Mouse (Mus musculus) mouse trophoblast stem cell (cell line): ENCODE measurements around the gene Stard13.

Experiments used
- in situ Hi-C, 2 experiments: fragments of 300-500 bp; cut with MseI, MboI; formaldehyde crosslinking; loops; 2 replicates in 1 of 2; 3 replicates in 1 of 2; pipeline ENCODE4 v1.15.1; 2025

The Stard13 gene

GRCm38 (mm10) chr5:151106841-151107240 is 126.8 kb downstream of the Stard13 start:
- in situ Hi-C loops = no loop called here

- in situ Hi-C loops = no loop called here
Observed at GRCm38 (mm10) chr5:151105054-151105971, 128.3 kb downstream of the Stard13 start.

GRCm38 (mm10) chr5:151104354-151105053 is 129.1 kb downstream of the Stard13 start:
- in situ Hi-C loops = no loop called here

- in situ Hi-C loops = no loop called here
Observed at GRCm38 (mm10) chr5:151103284-151103683, 130.4 kb downstream of the Stard13 start.

GRCm38 (mm10) chr5:151102262-151102661 is 131.4 kb downstream of the Stard13 start:
- in situ Hi-C loops = no loop called here

- in situ Hi-C loops = no loop called here
Observed at GRCm38 (mm10) chr5:151096012-151096411, 137.6 kb downstream of the Stard13 start.

- in situ Hi-C loops = no loop called here
Observed at GRCm38 (mm10) chr5:151092886-151093665, 140.6 kb downstream of the Stard13 start.

- in situ Hi-C loops = no loop called here
Observed at GRCm38 (mm10) chr5:151090996-151091395, 142.6 kb downstream of the Stard13 start.

- in situ Hi-C loops = no loop called here
Observed at GRCm38 (mm10) chr5:151089201-151089600, 144.4 kb downstream of the Stard13 start.

GRCm38 (mm10) chr5:151086425-151087202 is 147.0 kb downstream of the Stard13 start:
- in situ Hi-C loops = no loop called here

- in situ Hi-C loops = no loop called here
Observed at GRCm38 (mm10) chr5:151085749-151086148, 147.9 kb downstream of the Stard13 start.

GRCm38 (mm10) chr5:151080276-151080675 is 153.4 kb downstream of the Stard13 start:
- in situ Hi-C loops = no loop called here

GRCm38 (mm10) chr5:151077953-151078352 is 155.7 kb downstream of the Stard13 start:
- in situ Hi-C loops = no loop called here

GRCm38 (mm10) chr5:151076917-151077316 is 156.7 kb downstream of the Stard13 start:
- in situ Hi-C loops = no loop called here

- in situ Hi-C loops = no loop called here
Observed at GRCm38 (mm10) chr5:151074282-151074681, 159.4 kb downstream of the Stard13 start.

GRCm38 (mm10) chr5:151071430-151071829 is 162.2 kb downstream of the Stard13 start:
- in situ Hi-C loops = no loop called here

- in situ Hi-C loops = no loop called here
Observed at GRCm38 (mm10) chr5:151070896-151071295, 162.7 kb downstream of the Stard13 start.

- in situ Hi-C loops = no loop called here
Observed at GRCm38 (mm10) chr5:151069569-151069968, 164.1 kb downstream of the Stard13 start.

GRCm38 (mm10) chr5:151066016-151066415 is 167.6 kb downstream of the Stard13 start:
- in situ Hi-C loops = no loop called here

- in situ Hi-C loops = no loop called here
Observed at GRCm38 (mm10) chr5:151065228-151065627, 168.4 kb downstream of the Stard13 start.

- in situ Hi-C loops = no loop called here
Observed at GRCm38 (mm10) chr5:151061942-151062341, 171.7 kb downstream of the Stard13 start.
